Mouse (Mus musculus): ENCODE results near the gene Nol4l.

Gene Nol4l

GRCm38 (mm10) chr2:153529931-153530766, at the start of gene Nol4l:
Nol4l (minus strand) TSS chr2:153529971.
- DNase-seq (ENCODE audit: low read depth in 1 of 2, low spot score in 2 of 2), result no peak

DNA sequence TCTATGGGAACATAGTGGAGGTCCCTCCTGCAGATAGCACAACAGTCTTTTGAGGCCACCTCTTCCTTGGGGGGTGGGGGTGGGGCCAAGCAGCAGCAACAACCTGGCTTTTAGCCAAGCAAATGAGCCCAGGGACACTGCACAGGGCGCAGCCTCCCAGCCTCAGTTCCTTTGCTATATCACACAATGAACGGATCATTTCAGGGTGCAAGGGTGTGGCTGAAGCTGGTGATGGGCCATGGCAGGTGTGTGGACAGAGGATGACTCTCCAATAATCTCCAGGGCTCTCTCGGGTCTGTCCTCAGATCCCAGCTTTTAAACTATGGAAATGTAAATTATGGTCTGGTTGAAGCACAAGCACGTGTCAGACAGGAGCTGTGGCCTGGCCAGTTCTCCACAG, 47.4 kb upstream of the Nol4l start:
- DNase-seq (ENCODE audit: low read depth in 1 of 2, low spot score in 2 of 2), result no peak

- no peak for DNase-seq (ENCODE audit: low read depth in 1 of 2, low spot score in 2 of 2)
Measured at GRCm38 (mm10) chr2:153576150-153576549, 46.4 kb upstream of the Nol4l start.

DNA sequence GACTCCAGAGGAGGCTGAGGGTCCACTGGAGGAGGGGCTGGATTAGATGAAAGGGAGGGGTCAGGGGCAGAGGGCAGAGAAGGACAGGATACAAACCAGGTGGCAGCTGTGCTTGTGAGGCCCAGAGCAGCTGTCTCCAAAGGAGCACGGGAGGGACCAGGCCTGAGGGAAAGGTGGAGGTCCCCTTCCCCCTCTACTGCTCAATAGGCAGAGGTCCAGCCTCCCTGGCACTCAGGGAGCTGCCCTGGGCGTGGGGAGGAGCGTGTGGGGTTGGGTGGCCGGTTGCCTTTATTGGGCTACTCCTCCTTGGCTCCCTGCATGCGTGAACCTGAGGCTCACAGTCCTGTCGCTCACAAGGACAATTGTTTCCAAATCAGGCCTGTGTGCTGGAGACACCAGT, 45.8 kb upstream of the Nol4l start:
- DNase-seq (ENCODE audit: low read depth in 1 of 2, low spot score in 2 of 2), result no peak

DNA sequence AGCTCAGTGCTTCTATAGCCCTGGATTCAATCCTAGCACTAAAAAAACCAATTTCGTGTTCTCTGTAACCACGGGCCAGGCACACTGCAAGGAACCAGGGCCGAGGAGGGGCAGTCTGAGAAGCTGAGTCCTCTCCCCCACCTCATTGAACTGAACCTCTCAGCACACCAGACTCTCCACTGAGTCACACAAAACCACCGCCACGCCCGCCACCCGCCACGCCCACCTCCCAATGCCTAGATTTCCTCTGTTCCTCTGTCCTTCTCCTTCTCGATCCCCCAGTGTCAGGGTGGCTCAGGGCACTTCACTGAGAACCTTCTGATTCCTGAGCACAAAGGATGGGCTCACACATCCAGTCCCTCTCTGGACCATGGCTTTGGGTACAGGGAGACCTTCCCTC, 43.3 kb upstream of the Nol4l start:
- DNase-seq (ENCODE audit: low read depth in 1 of 2, low spot score in 2 of 2), result no peak

DNA sequence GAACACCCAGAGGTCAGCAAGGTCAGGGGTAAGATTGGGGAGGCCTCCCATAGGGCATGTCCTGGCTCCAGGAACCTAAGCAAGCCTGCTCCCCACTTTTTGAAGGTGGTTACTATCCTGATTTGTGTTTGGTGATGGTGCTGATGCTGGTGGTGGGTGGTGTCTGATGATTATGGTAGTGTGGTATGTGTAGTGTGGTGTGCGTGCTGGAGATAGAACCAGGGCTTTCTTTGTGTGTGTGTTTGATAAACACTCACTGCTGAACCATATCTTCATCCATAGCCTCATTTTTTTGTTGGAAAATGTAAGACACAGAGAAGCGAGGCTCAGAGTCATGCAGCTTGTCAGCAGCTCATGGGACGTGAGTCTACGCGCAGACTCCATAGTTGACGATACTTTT, 38.8 kb upstream of the Nol4l start:
- no peak for DNase-seq (ENCODE audit: low read depth in 1 of 2, low spot score in 2 of 2)

DNA sequence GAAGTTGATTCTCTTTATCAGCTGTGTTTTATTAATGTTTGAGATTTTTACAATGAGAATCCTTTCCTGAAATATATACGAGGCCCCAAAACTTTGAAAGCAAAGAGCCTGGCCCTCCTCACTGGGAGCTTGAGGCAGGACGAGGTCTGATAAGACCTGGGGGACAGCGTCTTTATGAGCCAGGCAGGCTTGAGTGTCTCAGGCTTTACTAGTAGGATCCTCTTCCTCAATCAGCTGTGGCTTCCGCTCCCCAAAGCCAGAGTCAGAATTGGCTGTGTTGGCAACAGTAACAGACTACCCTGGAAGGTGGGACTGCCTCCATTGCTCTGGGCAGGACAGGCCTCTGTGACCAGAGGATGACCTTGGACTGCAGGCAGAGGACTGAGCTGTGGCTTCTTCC, 38.2 kb upstream of the Nol4l start:
- DNase-seq (ENCODE audit: low read depth in 1 of 2, low spot score in 2 of 2), result no peak

- no peak for DNase-seq (ENCODE audit: low read depth in 1 of 2, low spot score in 2 of 2)
Measured at GRCm38 (mm10) chr2:153564343-153564742, 34.6 kb upstream of the Nol4l start.

DNA sequence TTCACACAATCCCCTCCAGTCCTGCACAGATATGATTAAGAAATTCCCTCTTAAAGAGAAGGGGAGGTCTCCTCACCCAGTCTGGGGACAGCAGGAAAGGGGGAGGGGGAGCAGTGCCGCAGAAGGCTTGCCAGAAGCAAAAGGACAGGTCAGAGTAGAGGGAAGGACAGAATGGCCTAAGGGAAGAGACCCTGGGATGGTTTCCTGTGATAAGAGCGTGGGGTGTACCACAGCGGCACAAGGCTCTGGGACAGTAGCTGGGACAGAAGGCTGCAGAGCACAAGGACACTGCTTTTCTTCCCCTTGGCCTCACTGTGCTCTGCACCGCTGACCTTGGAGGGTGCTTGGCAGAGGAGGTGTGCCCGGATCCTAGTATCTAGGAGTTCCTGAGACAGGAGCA, 31.8 kb upstream of the Nol4l start:
- DNase-seq (ENCODE audit: low read depth in 1 of 2, low spot score in 2 of 2), result no peak

- no peak for DNase-seq (ENCODE audit: low read depth in 1 of 2, low spot score in 2 of 2)
Measured at GRCm38 (mm10) chr2:153560664-153561541, 31.1 kb upstream of the Nol4l start.

DNA sequence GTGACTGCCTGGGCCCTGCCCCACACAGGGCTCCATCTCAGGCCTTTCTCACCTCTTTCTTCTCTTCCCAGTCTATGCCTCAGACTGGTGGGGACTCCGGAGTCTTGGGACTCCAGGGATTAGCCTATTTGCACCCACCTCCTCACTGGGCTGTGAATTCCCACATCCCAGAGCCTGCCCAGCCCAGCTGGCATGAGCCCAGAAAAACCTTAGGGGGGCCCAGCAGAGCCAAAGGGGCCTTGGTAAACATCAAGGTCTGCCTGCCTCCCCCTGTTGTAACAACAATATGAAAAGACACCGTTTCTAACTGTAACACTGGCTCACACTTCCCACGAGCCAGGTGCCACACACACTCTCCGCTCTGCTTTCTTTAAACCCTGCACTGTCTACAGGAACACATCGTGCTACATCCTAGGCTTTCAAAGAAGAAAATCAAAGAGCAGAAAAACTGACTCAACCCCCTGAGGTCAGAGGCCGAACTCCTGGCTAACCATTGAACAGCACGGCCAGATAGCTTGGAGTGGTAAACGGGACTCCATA, 29.9 kb upstream of the Nol4l start:
- no peak for DNase-seq (ENCODE audit: low read depth in 1 of 2, low spot score in 2 of 2)

- no peak for DNase-seq (ENCODE audit: low read depth in 1 of 2, low spot score in 2 of 2)
Measured at GRCm38 (mm10) chr2:153558464-153558863, 28.7 kb upstream of the Nol4l start.

DNA sequence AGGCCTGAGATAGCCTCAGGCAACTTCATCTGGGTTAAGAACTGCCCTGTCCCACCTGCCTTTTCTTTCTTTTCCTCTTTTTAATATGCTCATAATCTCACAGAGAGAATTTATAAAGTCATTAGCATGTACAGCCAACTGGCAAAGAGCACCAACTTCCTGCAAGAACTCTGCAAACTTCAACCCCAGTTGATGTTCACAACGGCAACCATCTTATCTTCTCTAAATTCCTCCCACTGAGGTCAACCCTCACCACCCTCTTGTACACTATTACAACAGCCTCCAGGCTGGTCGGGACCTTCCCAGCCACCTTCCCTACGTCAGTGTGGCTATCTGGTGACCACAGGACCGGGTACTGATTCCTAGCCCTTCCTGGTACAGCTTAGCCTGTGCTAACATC, 27.5 kb upstream of the Nol4l start:
- no peak for DNase-seq (ENCODE audit: low read depth in 1 of 2, low spot score in 2 of 2)

GRCm38 (mm10) chr2:153556208-153556607, 26.4 kb upstream of the Nol4l start:
- DNase-seq (ENCODE audit: low read depth in 1 of 2, low spot score in 2 of 2), result no peak

GRCm38 (mm10) chr2:153554543-153554942, 24.8 kb upstream of the Nol4l start:
- no peak for DNase-seq (ENCODE audit: low read depth in 1 of 2, low spot score in 2 of 2)

DNA sequence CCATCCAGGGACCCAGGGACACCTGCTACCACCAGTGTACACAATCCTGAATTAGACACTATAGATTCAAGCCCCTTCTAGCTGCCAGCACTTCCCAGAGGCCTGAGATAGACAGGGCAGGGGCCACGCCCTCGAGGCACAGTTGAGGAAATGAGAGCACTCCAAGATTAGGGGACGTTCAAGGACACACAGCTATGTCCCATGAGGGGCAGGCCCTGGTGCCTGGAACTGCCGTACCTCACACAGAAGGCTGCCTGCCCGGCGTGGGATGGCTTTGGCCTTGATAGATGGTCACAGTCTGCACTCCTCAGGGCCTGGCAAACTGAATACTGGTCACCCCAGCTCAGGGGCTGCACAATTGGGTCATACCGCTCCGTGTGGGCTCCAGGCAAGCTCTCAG, 19.7 kb upstream of the Nol4l start:
- DNase-seq (ENCODE audit: low read depth in 1 of 2, low spot score in 2 of 2), result no peak

- DNase-seq (ENCODE audit: low read depth in 1 of 2, low spot score in 2 of 2), result no peak
Measured at GRCm38 (mm10) chr2:153548221-153548923, 18.6 kb upstream of the Nol4l start.

DNA sequence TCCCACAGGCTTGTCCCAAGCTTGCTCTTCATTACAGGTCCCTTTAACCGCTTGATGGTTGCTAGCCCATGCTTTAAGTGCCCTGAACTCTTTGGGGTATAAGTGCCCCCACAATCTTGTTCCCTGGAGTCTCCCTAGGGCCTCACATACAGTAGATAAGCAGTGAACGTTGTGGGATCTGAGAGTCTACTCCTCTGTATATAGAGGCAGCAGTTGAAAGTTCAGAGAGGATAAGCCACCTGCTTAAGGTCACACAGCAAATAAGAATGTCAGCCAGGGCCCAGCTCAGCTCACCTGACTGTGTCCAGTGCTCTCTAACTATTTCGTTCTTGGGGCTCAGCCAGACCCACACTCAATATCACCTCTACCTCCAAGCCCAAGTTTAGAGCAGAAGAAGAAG, 17.9 kb upstream of the Nol4l start:
- DNase-seq (ENCODE audit: low read depth in 1 of 2, low spot score in 2 of 2), result no peak

DNA sequence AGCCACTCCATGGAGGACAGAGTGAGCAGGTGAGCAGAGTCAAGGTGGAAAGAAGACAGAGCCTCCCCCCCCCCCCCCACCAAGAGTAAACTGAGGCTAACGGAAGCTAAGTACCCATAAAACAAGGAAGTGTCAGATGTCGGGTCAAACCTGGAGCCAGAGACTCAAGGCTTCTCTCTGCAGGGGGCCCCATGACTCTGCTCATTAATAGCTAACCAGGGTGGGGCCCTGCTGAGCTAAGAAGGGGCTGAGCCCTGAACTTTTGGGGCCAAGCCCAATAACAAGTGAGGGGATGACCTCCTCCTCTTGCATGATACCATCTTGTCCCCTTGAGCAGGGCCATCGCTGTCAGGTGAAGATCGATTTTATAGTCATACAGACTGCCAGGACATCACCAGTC, 17.2 kb upstream of the Nol4l start:
- no peak for DNase-seq (ENCODE audit: low read depth in 1 of 2, low spot score in 2 of 2)

GRCm38 (mm10) chr2:153546471-153546870, 16.7 kb upstream of the Nol4l start:
- DNase-seq (ENCODE audit: low read depth in 1 of 2, low spot score in 2 of 2), result no peak

GRCm38 (mm10) chr2:153544771-153545170, 15.0 kb upstream of the Nol4l start:
- DNase-seq (ENCODE audit: low read depth in 1 of 2, low spot score in 2 of 2), result no peak
